Mouse (Mus musculus) thymus, adult 2 months (tissue): Measurements from ENCODE around the gene Dach1.

ENCODE experiments used
- CTCF ChIP-seq: fragments of 200-500 bp; IDR thresholded peaks from 2 replicates; pipeline ENCODE4 v1.5.1; 2012; ENCODE audit warnings: mild to moderate bottlenecking, control low read depth, low read length, moderate library complexity, borderline replicate concordance; ENCODE audit not compliant: control insufficient read depth, poor library complexity, insufficient read depth; ENCODE audit errors: extremely low read depth
- POLR2A ChIP-seq: fragments of 200-500 bp; IDR thresholded peaks from 2 replicates; pipeline ENCODE4 v1.6.1; 2012; ENCODE audit warnings: mild to moderate bottlenecking, low read length, control low read depth, moderate library complexity; ENCODE audit not compliant: control insufficient read depth, poor library complexity, insufficient read depth; ENCODE audit errors: extremely low read depth

DNA sequence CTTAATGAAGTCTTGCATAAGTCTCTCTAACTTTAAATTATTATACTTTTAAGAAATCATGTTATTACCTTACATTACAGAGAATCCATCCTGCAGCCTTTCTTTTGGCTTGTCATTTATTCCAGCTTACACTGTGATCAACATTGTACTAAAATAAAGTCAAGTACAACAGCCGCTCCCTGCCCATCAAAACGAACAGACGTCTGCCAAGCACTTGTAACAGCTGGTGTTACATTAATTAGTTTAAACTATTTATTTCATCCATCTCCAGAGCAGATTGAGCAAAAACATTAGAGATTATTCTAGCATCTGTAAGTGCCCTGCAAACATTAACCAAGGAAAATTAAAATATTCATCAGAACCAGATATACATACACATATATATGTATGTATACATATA lies 311.2 kb downstream of the Dach1 start:
- no peak for TF ChIP-seq POLR2A
- no peak for TF ChIP-seq CTCF
